ENCODE assay signal across 40 mouse cellular contexts in the genomic region with DNA sequence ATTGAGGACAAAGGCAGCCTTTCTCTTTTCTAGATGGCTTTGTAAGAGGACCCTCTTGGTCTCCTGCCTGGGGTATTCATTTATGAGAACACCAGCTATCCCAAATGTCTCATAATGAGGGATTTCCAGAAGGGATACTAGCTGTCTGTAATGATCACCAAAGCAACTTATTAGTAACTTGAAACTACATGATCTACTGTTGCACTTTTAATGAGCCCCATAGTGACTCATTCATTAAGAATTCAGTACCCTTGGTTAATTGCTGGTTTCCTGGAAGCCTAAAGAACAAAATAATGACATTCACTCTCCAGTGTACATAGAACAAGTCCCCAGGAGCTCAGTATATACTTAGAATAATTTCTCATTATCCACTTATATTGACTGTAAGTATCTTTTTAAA. TPM values are rescaled to one million over a fixed set of nuclear protein-coding genes. Genes with fewer than 3 reads are reported as not detected.
"Had no signal": no experiment of that assay in that cellular context is flagged by ENCODE, and none has a peak within 500 bp of the region (broad histone marks: within the 10 kb centered on the region; RNA-seq: fewer than 3 reads in every experiment).

No protein-coding gene starts in this region.

- H3K4me2 ChIP-seq: heart, embryonic 12.5 days; hindbrain, embryonic 12.5 days; hindbrain, embryonic 14.5 days; intestine, embryonic 15.5 days; limb, embryonic 12.5 days; liver, embryonic 11.5 days; liver, embryonic 13.5 days had no signal

- H3K9ac ChIP-seq: heart, embryonic 12.5 days; hindbrain, embryonic 12.5 days; hindbrain, embryonic 14.5 days; intestine, embryonic 15.5 days; limb, embryonic 12.5 days; liver, embryonic 13.5 days had no signal

- H3K36me3 ChIP-seq: heart, embryonic 10.5 days; heart, embryonic 12.5 days; hindbrain, embryonic 10.5 days; hindbrain, embryonic 12.5 days; intestine, embryonic 15.5 days; limb, embryonic 10.5 days; limb, embryonic 12.5 days; liver, embryonic 13.5 days had no signal

- H3K9me3 ChIP-seq: heart, embryonic 10.5 days; heart, embryonic 12.5 days; hindbrain, embryonic 10.5 days; hindbrain, embryonic 12.5 days; intestine, embryonic 15.5 days; limb, embryonic 10.5 days; limb, embryonic 12.5 days; liver, embryonic 13.5 days had no signal

- H3K4me1 ChIP-seq: heart, embryonic 10.5 days; heart, embryonic 12.5 days; hindbrain, embryonic 10.5 days; hindbrain, embryonic 12.5 days; intestine, embryonic 15.5 days; limb, embryonic 10.5 days; limb, embryonic 12.5 days; liver, embryonic 13.5 days had no signal

- H3K27ac ChIP-seq: gastrocnemius, adult 2 months; heart, embryonic 10.5 days; hindbrain, embryonic 10.5 days; hindbrain, embryonic 12.5 days; hindbrain, embryonic 14.5 days; intestine, embryonic 15.5 days; layer of hippocampus, adult 2 months; limb, embryonic 10.5 days; limb, embryonic 12.5 days; liver, embryonic 13.5 days had no signal

- DNase-seq: gastrocnemius, adult 2 months; gastrocnemius, postnatal 10 days; gastrocnemius, postnatal 25 days; heart, adult 18-20 months; heart, postnatal 10 days; heart, postnatal 4 days; kidney, adult 18-20 months; kidney, adult 8-10 months; kidney, postnatal 10 days; kidney, postnatal 25 days; kidney, postnatal 4 days; liver; liver, embryonic 13.5 days had no signal

- H3K4me3 ChIP-seq: gastrocnemius, adult 2 months; heart, embryonic 10.5 days; heart, embryonic 12.5 days; hindbrain, embryonic 10.5 days; hindbrain, embryonic 12.5 days; intestine, embryonic 15.5 days; layer of hippocampus, adult 2 months; limb, embryonic 10.5 days; limb, embryonic 12.5 days; liver, embryonic 13.5 days had no signal

- ATAC-seq: hindbrain, embryonic 16.5 days; inflammation-experienced regulatory T-cells, adult 6 months; intestine, embryonic 15.5 days; intestine, postnatal 0 days had no signal

- H3K27me3 ChIP-seq: heart, embryonic 12.5 days; hindbrain, embryonic 12.5 days; intestine, embryonic 15.5 days; limb, embryonic 12.5 days; liver, embryonic 13.5 days had no signal

RNA-seq across cellular contexts. Expression of a gene that starts 49.4 kb away (rescaled TPM):
- total RNA-seq: gastrocnemius, adult 2 months; gastrocnemius, postnatal 10 days; gastrocnemius, postnatal 25 days; gastrocnemius, postnatal 4 days; granulocyte monocyte progenitor cell, adult 5-6 weeks; heart, adult 18-20 months; heart, adult 8-10 months; heart, postnatal 10 days; heart, postnatal 25 days; heart, postnatal 4 days; layer of hippocampus, adult 2 months; layer of hippocampus, postnatal 10 days; layer of hippocampus, postnatal 25 days; left cerebral cortex, adult 18-20 months; left cerebral cortex, postnatal 14 days; left cerebral cortex, postnatal 36 days had no signal
- polyA plus RNA-seq: heart, embryonic 10.5 days; heart, embryonic 12.5 days; heart, embryonic 14.5 days; heart, embryonic 16.5 days; hindbrain, embryonic 10.5 days; hindbrain, embryonic 12.5 days; hindbrain, embryonic 14.5 days; hindbrain, embryonic 16.5 days; inflammation-experienced regulatory T-cells, adult 6 months; intestine, embryonic 15.5 days; intestine, postnatal 0 days; kidney, embryonic 14.5 days; kidney, embryonic 16.5 days; limb, embryonic 10.5 days; limb, embryonic 12.5 days; limb, embryonic 14.5 days; liver, embryonic 11.5 days; liver, embryonic 13.5 days had no signal
